Mouse (Mus musculus) bone marrow, adult 2 months (tissue): ENCODE data around the gene Dusp6.

Experiments used
- CTCF ChIP-seq: fragments of 200-500 bp; IDR thresholded peaks from 2 replicates; pipeline ENCODE4 v1.5.1; 2011; ENCODE audit warnings: low read length, control low read depth; ENCODE audit not compliant: control insufficient read depth, insufficient read depth
- POLR2A ChIP-seq: fragments of 200-500 bp; IDR thresholded peaks from 2 replicates; pipeline ENCODE4 v1.6.1; 2011; ENCODE audit warnings: low read depth, mild to moderate bottlenecking, control low read depth, low read length, borderline replicate concordance; ENCODE audit not compliant: control insufficient read depth

- no peak for TF ChIP-seq CTCF
- TF ChIP-seq POLR2A, result no peak
Observed at GRCm38 (mm10) chr10:99283981-99284385, 21.0 kb downstream of the Dusp6 start.
